Mouse (Mus musculus) CH12.LX (cell line): Measurements from ENCODE around the gene Rpia.

Experiments used
- CTCF ChIP-seq, 2 experiments: IDR thresholded peaks in 1 of 2; conservative IDR thresholded peaks in 1 of 2; 2 replicates each; pipeline ENCODE4 v1.5.1; 2011 to 2012; ENCODE audit warnings: low read depth in 2 of 2, low read length in 2 of 2, improper control_type of control experiment in 1 of 2, inconsistent platforms in 1 of 2, mild to moderate bottlenecking in 1 of 2, moderate library complexity in 1 of 2
- E2F4 ChIP-seq: IDR thresholded peaks from 2 replicates; pipeline ENCODE4 v1.6.1; 2011; ENCODE audit warnings: low read depth, low read length, improper control_type of control experiment; ENCODE audit not compliant: insufficient replicate concordance
- ELF1 ChIP-seq: IDR thresholded peaks from 2 replicates; pipeline ENCODE4 v1.6.1; 2014; ENCODE audit warnings: low read depth, mild to moderate bottlenecking, inconsistent platforms, low read length, improper control_type of control experiment
- EP300 ChIP-seq: IDR thresholded peaks from 2 replicates; pipeline ENCODE4 v1.6.1; 2011; ENCODE audit warnings: low read length, improper control_type of control experiment
- MAFK ChIP-seq: IDR thresholded peaks from 2 replicates; pipeline ENCODE4 v1.6.1; 2011; ENCODE audit warnings: low read length, improper control_type of control experiment; ENCODE audit not compliant: insufficient replicate concordance
- MAZ ChIP-seq: IDR thresholded peaks from 2 replicates; pipeline ENCODE4 v1.6.1; 2012; ENCODE audit warnings: low read depth, mild to moderate bottlenecking, inconsistent platforms, low read length, improper control_type of control experiment, moderate library complexity
- POLR2A ChIP-seq: IDR thresholded peaks from 2 replicates; pipeline ENCODE4 v1.6.1; 2011; ENCODE audit warnings: low read depth, mild to moderate bottlenecking, improper control_type of control experiment, low read length
- RAD21 ChIP-seq: IDR thresholded peaks from 2 replicates; pipeline ENCODE4 v1.6.1; 2011; ENCODE audit warnings: low read depth, mild to moderate bottlenecking, low read length, improper control_type of control experiment, moderate library complexity
- SIN3A ChIP-seq: IDR thresholded peaks from 2 replicates; pipeline ENCODE4 v1.6.1; 2012; ENCODE audit warnings: low read length, improper control_type of control experiment, inconsistent platforms
- ZC3H11A ChIP-seq: IDR thresholded peaks from 2 replicates; pipeline ENCODE4 v1.6.1; 2012; ENCODE audit warnings: low read depth, mild to moderate bottlenecking, inconsistent platforms, low read length, improper control_type of control experiment

GRCm38 (mm10) chr6:70762659-70763058 lies 29.4 kb downstream of the Rpia start:
- TF ChIP-seq EP300 (no peak), ZC3H11A (no peak), SIN3A (no peak), E2F4 (no peak), CTCF (conservative IDR thresholded peaks at IDR 0.05 in 1 of 2, IDR thresholded peaks at IDR 0.05 in 1 of 2; ENCODE audit: low read depth in 2 of 2, low read length in 2 of 2) (no peak), MAZ (no peak), ELF1 (no peak), MAFK (no peak), POLR2A (no peak), RAD21 (no peak)
